Mouse (Mus musculus): ENCODE data around the gene Ctrc. TPM values are rescaled to one million over a fixed set of nuclear protein-coding genes. Genes with fewer than 3 reads are reported as not detected.

Gene Ctrc
- total RNA-seq, 2 experiments from 2014 or later = not detected

- no peak for DNase-seq
These were observed 20.9 kb upstream of the Ctrc start for GRCm38 (mm10) chr4:141866933-141867490.

- DNase-seq = no peak
These were observed 19.4 kb upstream of the Ctrc start for GRCm38 (mm10) chr4:141865600-141865999.

GRCm38 (mm10) chr4:141865006-141865405, 18.8 kb upstream of the Ctrc start:
- no peak for DNase-seq

GRCm38 (mm10) chr4:141864506-141864905, 18.3 kb upstream of the Ctrc start:
- no peak for DNase-seq

GRCm38 (mm10) chr4:141863726-141864280, 17.6 kb upstream of the Ctrc start:
- no peak for DNase-seq

GRCm38 (mm10) chr4:141862867-141863266, 16.7 kb upstream of the Ctrc start:
- no peak for DNase-seq

GRCm38 (mm10) chr4:141861591-141862295, 15.6 kb upstream of the Ctrc start:
- no peak for DNase-seq

- DNase-seq = no peak
These were observed 14.2 kb upstream of the Ctrc start for GRCm38 (mm10) chr4:141860246-141860841.

- no peak for DNase-seq
These were observed 13.2 kb upstream of the Ctrc start for GRCm38 (mm10) chr4:141859351-141859750.

GRCm38 (mm10) chr4:141858501-141858900, 12.3 kb upstream of the Ctrc start:
- DNase-seq = no peak

GRCm38 (mm10) chr4:141857422-141857930, 11.3 kb upstream of the Ctrc start:
- DNase-seq = peak; percentile 81 to 83

GRCm38 (mm10) chr4:141853437-141853836, 7.3 kb upstream of the Ctrc start:
- peak in 1 of 2 experiments; percentile 43 for DNase-seq

- DNase-seq = no peak
These were observed 11.5 kb downstream of the Ctrc start for GRCm38 (mm10) chr4:141834536-141835095.

- DNase-seq = peak in 1 of 2 experiments; percentile 19
These were observed 12.2 kb downstream of the Ctrc start for GRCm38 (mm10) chr4:141833911-141834310.

GRCm38 (mm10) chr4:141831361-141831760, 14.8 kb downstream of the Ctrc start:
- DNase-seq = no peak

GRCm38 (mm10) chr4:141830381-141830780, 15.8 kb downstream of the Ctrc start:
- DNase-seq = no peak

- no peak for DNase-seq
These were observed 18.0 kb downstream of the Ctrc start for GRCm38 (mm10) chr4:141828177-141828576.

- no peak for DNase-seq
These were observed 18.8 kb downstream of the Ctrc start for GRCm38 (mm10) chr4:141827401-141827800.

GRCm38 (mm10) chr4:141826060-141826459, 20.1 kb downstream of the Ctrc start, which contains the start of gene Cela2a:
Gene Cela2a (minus strand): TSS chr4:141826160.
- DNase-seq = no peak

- DNase-seq = no peak
These were observed 23.2 kb downstream of the Ctrc start for GRCm38 (mm10) chr4:141822979-141823378.

GRCm38 (mm10) chr4:141822089-141822488, 24.1 kb downstream of the Ctrc start:
- no peak for DNase-seq

- DNase-seq = no peak
These were observed 25.0 kb downstream of the Ctrc start for GRCm38 (mm10) chr4:141821178-141821577.

GRCm38 (mm10) chr4:141819316-141819715, 26.8 kb downstream of the Ctrc start:
- no peak for DNase-seq
